Mouse (Mus musculus): ENCODE data around the gene Vldlr.

DNA sequence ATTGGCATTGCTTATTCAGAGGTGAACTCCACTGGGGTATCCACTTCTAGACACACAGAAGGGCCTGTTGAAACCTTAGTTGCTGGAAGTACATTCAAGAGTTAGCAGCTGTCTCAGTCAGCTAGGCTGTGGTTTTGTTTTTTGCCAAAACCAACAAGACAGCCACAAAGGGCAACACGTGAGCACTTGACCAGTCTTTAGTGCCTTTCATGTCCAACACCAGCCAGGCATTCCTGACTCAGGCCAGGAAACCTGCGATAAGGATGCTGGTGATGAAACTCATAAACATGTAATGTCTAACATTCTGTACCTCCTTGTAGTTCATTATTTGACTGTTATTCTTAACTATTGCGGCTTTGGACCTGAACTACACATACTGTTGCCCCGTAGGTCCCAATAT, 39.7 kb upstream of the Vldlr start:
- no peak for TF ChIP-seq CTCF (IDR thresholded peaks at IDR 0.05; ENCODE audit: borderline replicate concordance, extremely low read depth, insufficient read depth, insufficient read length)
- no peak for TF ChIP-seq POLR2A (IDR thresholded peaks at IDR 0.05; ENCODE audit: borderline replicate concordance, extremely low read depth, insufficient read depth, insufficient read length, poor library complexity, severe bottlenecking)
